18 mouse cellular contexts compared by ENCODE assay signal in the genomic region with DNA sequence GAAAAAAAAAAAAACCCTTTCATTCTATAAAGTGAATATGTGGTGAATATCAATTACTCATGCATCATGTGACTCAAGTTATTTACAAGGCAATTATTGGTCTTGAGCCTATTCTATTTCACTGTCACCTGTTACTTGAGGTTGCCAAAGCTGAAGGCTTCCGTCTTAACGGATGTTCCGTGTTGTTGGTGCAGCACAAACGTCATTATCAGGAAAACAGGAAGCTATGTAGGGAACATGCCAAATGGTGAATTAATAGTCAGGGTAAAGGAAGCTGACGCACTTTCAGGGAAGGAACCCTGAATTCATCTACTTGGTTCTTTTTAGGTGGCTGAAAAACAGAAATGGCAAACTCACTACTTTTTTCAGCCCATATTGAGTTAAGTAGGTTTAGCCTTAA. TPM values are rescaled to one million over a fixed set of nuclear protein-coding genes. Genes with fewer than 3 reads are reported as not detected.
DNase-seq lines count a peak whose midpoint lies in the region; ATAC-seq and TF ChIP-seq lines count a peak whose summit lies in the region.
"Had no signal": no experiment of that assay in that cellular context is flagged by ENCODE, and none has a peak within 500 bp of the region (broad histone marks: within the 10 kb centered on the region; RNA-seq: fewer than 3 reads in every experiment).

No protein-coding gene starts in this region.

- intact Hi-C loops in heart, postnatal 10 days (cut with DNase I): no loop called here

- no peaks in the 10 kb centered on the region; the same call in 1 of the 2 replicates for H3K4me1 ChIP-seq in heart, embryonic 12.5 days (replicated peaks)
- H3K4me1 ChIP-seq in lung, postnatal 0 days (ENCODE audit: insufficient read depth, low read depth, low read length): no peaks in the 10 kb centered on the region
- H3K4me1 ChIP-seq in lung, adult 2 months (ENCODE audit: control insufficient read depth, insufficient read depth, low read length): no peaks in the 10 kb centered on the region; the same call in 1 of the 2 replicates
- H3K4me1 ChIP-seq: forebrain, embryonic 13.5 days; intestine, embryonic 15.5 days; midbrain, embryonic 12.5 days had no signal

- no peak overlapping the region for H3K9ac ChIP-seq in heart, embryonic 12.5 days
- H3K9ac ChIP-seq in lung, postnatal 0 days (replicated peaks; ENCODE audit: low read depth): no peak overlapping the region
- H3K9ac ChIP-seq: forebrain, embryonic 13.5 days; heart, embryonic 13.5 days; hindbrain, embryonic 14.5 days; intestine, embryonic 15.5 days; liver, embryonic 13.5 days; midbrain, embryonic 12.5 days had no signal

- no peak overlapping the region for H3K4me3 ChIP-seq in heart, embryonic 12.5 days
- H3K4me3 ChIP-seq in lung, postnatal 0 days (ENCODE audit: low read depth, low read length): no peak overlapping the region
- no peak overlapping the region for H3K4me3 ChIP-seq in lung, adult 2 months (replicated peaks; ENCODE audit: extremely low read depth, low read depth, low read length)
- H3K4me3 ChIP-seq: forebrain, embryonic 13.5 days; heart, embryonic 13.5 days; intestine, embryonic 15.5 days; liver, embryonic 13.5 days; midbrain, embryonic 12.5 days had no signal

- no peak overlapping the region for H3K4me2 ChIP-seq in heart, embryonic 12.5 days
- no peak overlapping the region for H3K4me2 ChIP-seq in lung, postnatal 0 days (replicated peaks; ENCODE audit: low read depth, low read length)
- H3K4me2 ChIP-seq: forebrain, embryonic 13.5 days; heart, embryonic 13.5 days; hindbrain, embryonic 14.5 days; intestine, embryonic 15.5 days; liver, embryonic 13.5 days; midbrain, embryonic 12.5 days had no signal

- no peaks in the 10 kb centered on the region for H3K9me3 ChIP-seq in heart, embryonic 12.5 days (replicated peaks)
- H3K9me3 ChIP-seq in lung, postnatal 0 days (ENCODE audit: low read length): no peaks in the 10 kb centered on the region
- H3K9me3 ChIP-seq: forebrain, embryonic 13.5 days; heart, embryonic 13.5 days; intestine, embryonic 15.5 days; liver, embryonic 13.5 days; midbrain, embryonic 12.5 days had no signal

- TF ChIP-seq EP300 in lung, postnatal 0 days (IDR thresholded peaks at IDR 0.05): peak; percentile 96

- no peaks in the 10 kb centered on the region for H3K36me3 ChIP-seq in heart, embryonic 12.5 days
- H3K36me3 ChIP-seq in lung, postnatal 0 days (ENCODE audit: insufficient read depth, low read length): no peaks in the 10 kb centered on the region
- H3K36me3 ChIP-seq: intestine, embryonic 15.5 days; liver, embryonic 13.5 days; midbrain, embryonic 12.5 days had no signal

- no peak for TF ChIP-seq CTCF in lung, postnatal 0 days (IDR thresholded peaks at IDR 0.05)
- TF ChIP-seq CTCF in lung, adult 2 months (IDR thresholded peaks at IDR 0.05; ENCODE audit: insufficient read depth, low read length): no peak

- no peak for TF ChIP-seq POLR2A in lung, adult 2 months (IDR thresholded peaks at IDR 0.05; ENCODE audit: borderline replicate concordance, extremely low read depth, low read depth, low read length)

- no peaks in the 10 kb centered on the region for H3K27me3 ChIP-seq in heart, embryonic 12.5 days (replicated peaks)
- H3K27me3 ChIP-seq in lung, postnatal 0 days (replicated peaks; ENCODE audit: insufficient read depth, low read length): no peaks in the 10 kb centered on the region
- H3K27me3 ChIP-seq: forebrain, embryonic 13.5 days; heart, embryonic 13.5 days; intestine, embryonic 15.5 days; liver, embryonic 13.5 days; midbrain, embryonic 12.5 days had no signal

- WGBS in heart, embryonic 12.5 days: 65% methylated on average over 5 of the region's 5 CpGs
- WGBS in lung, postnatal 0 days: 53% methylated on average over 5 of the region's 5 CpGs
- 46% methylated on average over 5 of the region's 5 CpGs for WGBS in lung, adult 2 months

- peak; percentile 20 to 26 for DNase-seq in heart, postnatal 10 days
- DNase-seq in lung, postnatal 0 days (ENCODE audit: low spot score): peak; percentile 67
- DNase-seq in lung, adult 2 months: no peak
- DNase-seq in left cerebral cortex, adult 8-10 months (ENCODE audit: low spot score in 2 of 2): no peak
- DNase-seq: cerebellum, adult 11 months; cerebellum, postnatal 14 days; left cerebral cortex, postnatal 4 days; liver, embryonic 13.5 days; lung, postnatal 4 days; thymus, postnatal 4 days had no signal

- no peak for ATAC-seq in heart, embryonic 12.5 days (ENCODE audit: insufficient number of reproducible peaks, low FRiP score)
- peak; percentile 57 for ATAC-seq in lung, postnatal 0 days
- peak; percentile 82 for ATAC-seq in granulocyte monocyte progenitor cell, adult 5-6 weeks (replicated peaks; ENCODE audit: poor library complexity, severe bottlenecking)
- peak; percentile 70; the same call in 1 of the 2 replicates for ATAC-seq in neutrophil, adult 5-6 weeks (ENCODE audit: extremely low read depth, insufficient number of reproducible peaks, low FRiP score, poor library complexity, severe bottlenecking)
- ATAC-seq: forebrain, embryonic 13.5 days; intestine, embryonic 15.5 days had no signal

- H3K27ac ChIP-seq in heart, embryonic 12.5 days (ENCODE audit: poor library complexity, severe bottlenecking): no peak overlapping the region
- H3K27ac ChIP-seq in lung, postnatal 0 days (ENCODE audit: low read length): no peak overlapping the region
- H3K27ac ChIP-seq: forebrain, embryonic 13.5 days; heart, embryonic 13.5 days; hindbrain, embryonic 14.5 days; intestine, embryonic 15.5 days; liver, embryonic 13.5 days; midbrain, embryonic 12.5 days had no signal

RNA-seq across cellular contexts. Expression of a gene that starts 30.0 kb away (rescaled TPM):
- 10 to 100 TPM; 36.3 to 39.8 TPM for total RNA-seq in heart, postnatal 10 days (2021)
- polyA plus RNA-seq in heart, embryonic 12.5 days (2016; fragmentation: Nextera tagmentation; extraction: Ambion mirVana): 45.6 and 49.4 TPM in 2 replicates
- 39.4 and 46.5 TPM in 2 replicates for polyA plus RNA-seq in lung, postnatal 0 days (2015; fragmentation: Nextera tagmentation; extraction: Ambion mirVana)
- 19.6 and 23.6 TPM in 2 replicates for polyA plus RNA-seq in lung, adult 2 months (2012; rRNA removed)
- 81.3 and 123 TPM in 2 replicates for total RNA-seq in granulocyte monocyte progenitor cell, adult 5-6 weeks (2014; fragmentation: Nextera tagmentation)
- total RNA-seq in granulocyte monocyte progenitor cell, adult 5-6 weeks (2017): 47.7 and 63.9 TPM in 2 replicates
- 43.1 and 51.3 TPM in 2 replicates for total RNA-seq in neutrophil, adult 5-6 weeks (2017)
- 10 to 100 TPM; 43.3 to 54.7 (median 48.8) TPM for total RNA-seq in left cerebral cortex, adult 8-10 months (2022)

RNA-seq across cellular contexts. Expression of a gene that starts 30.0 kb away (rescaled TPM):
- total RNA-seq in heart, postnatal 10 days (2021): 1 to 10 TPM; 4.3 to 4.7 TPM
- 3.3 and 4.9 TPM in 2 replicates for polyA plus RNA-seq in heart, embryonic 12.5 days (2016; fragmentation: Nextera tagmentation; extraction: Ambion mirVana)
- 9.8 and 10.1 TPM in 2 replicates for polyA plus RNA-seq in lung, postnatal 0 days (2015; fragmentation: Nextera tagmentation; extraction: Ambion mirVana)
- 3.2 and 4.1 TPM in 2 replicates for polyA plus RNA-seq in lung, adult 2 months (2012; rRNA removed)
- total RNA-seq in granulocyte monocyte progenitor cell, adult 5-6 weeks (2014; fragmentation: Nextera tagmentation): 22.9 and 33.9 TPM in 2 replicates
- total RNA-seq in granulocyte monocyte progenitor cell, adult 5-6 weeks (2017): 22.4 and 28.9 TPM in 2 replicates
- 3.6 and 7.2 TPM in 2 replicates for total RNA-seq in neutrophil, adult 5-6 weeks (2017)
- 1 to 10 TPM; 4.1 to 5.8 (median 5.2) TPM for total RNA-seq in left cerebral cortex, adult 8-10 months (2022)

Comparison
In these comparisons a context has a peak if more than half of its experiments do, and no peak if none do; other contexts are left out.
1. DNase-seq: peak in heart, postnatal 10 days (2 of 2) and lung, postnatal 0 days (single experiment); none in lung, adult 2 months (single experiment) and left cerebral cortex, adult 8-10 months (0 of 2).